Mouse (Mus musculus): ENCODE measurements at regions not wholly inside any gene's neighbourhood (a gene's known extent, or its start where the extent isn't known, plus 50 kb on each side); places are given as distances from the start of the nearest gene placed in this dataset.

DNA sequence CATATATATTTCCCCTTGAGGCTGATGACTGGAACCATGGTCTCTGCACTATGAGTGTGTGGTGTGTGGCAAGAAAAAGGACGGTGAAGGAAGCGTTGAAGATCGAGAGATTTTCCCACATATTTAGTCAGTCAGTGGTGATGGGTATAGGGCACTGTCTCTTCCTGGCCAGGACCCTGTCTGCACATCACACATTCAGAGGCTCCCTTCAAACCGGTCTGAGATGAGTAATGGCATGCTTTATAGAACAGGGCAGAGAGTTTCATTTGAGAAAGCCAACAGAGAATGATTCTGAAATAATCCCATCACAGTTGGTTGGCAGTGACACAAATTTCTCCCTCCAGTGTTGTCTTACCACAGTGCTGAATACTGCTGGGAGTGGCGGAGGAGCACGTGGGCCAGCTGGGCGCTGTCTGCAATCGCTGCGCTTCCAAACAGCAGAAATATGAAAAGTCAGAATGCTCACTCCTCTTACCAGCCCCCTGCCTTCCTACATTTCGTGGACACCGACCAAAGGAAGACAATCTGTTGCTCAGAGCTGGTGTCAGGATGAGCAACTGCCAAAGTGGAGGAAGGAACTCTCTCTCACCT is 77.2 kb upstream of the Rapgef5 start:
- no peak for TF ChIP-seq POLR2A (IDR thresholded peaks at IDR 0.05; ENCODE audit: low read depth, low read length)
- no peak for TF ChIP-seq CTCF (IDR thresholded peaks at IDR 0.05; ENCODE audit: extremely low read depth, insufficient read depth, insufficient read length, insufficient replicate concordance)
